Mouse (Mus musculus) cortical plate, adult 2 months (tissue): Measurements from ENCODE around the gene Ipp. TPM values are rescaled to one million over a fixed set of nuclear protein-coding genes. Genes with fewer than 3 reads are reported as not detected.

Experiments
- H3K27ac ChIP-seq: fragments of 200-500 bp; 2 replicates; pipeline ENCODE4 v1.5.1; 2012; ENCODE audit warnings: low read length, control low read depth, inconsistent platforms; ENCODE audit not compliant: insufficient read depth
- H3K4me1 ChIP-seq: fragments of 200-500 bp; 2 replicates; pipeline ENCODE4 v1.6.1; 2011; ENCODE audit warnings: low read length; ENCODE audit not compliant: control insufficient read depth, insufficient read depth
- H3K4me3 ChIP-seq: fragments of 200-500 bp; 2 replicates; pipeline ENCODE4 v1.5.1; 2011; ENCODE audit warnings: mild to moderate bottlenecking, low read length, control low read depth; ENCODE audit not compliant: insufficient read depth
- CTCF ChIP-seq: fragments of 200-500 bp; IDR thresholded peaks from 2 replicates; pipeline ENCODE4 v1.5.1; 2011; ENCODE audit warnings: mild to moderate bottlenecking, control low read depth, low read length; ENCODE audit not compliant: insufficient read depth; ENCODE audit errors: extremely low read depth
- POLR2A ChIP-seq: fragments of 200-500 bp; IDR thresholded peaks from 2 replicates; pipeline ENCODE4 v1.6.1; 2011; ENCODE audit warnings: mild to moderate bottlenecking, low read length, control low read depth; ENCODE audit not compliant: insufficient read depth; ENCODE audit errors: extremely low read depth
- polyA plus RNA-seq: library from polyadenylated mRNA; depleted of rRNA; stranded (reverse); fragments of >200 nt; gene quantifications from 2 replicates; pipeline ENCODE4 v1.2.3, GENCODE M21; 2012

Ipp gene
- polyA plus RNA-seq, 1 experiment = 7.0 TPM

- no peak overlapping the region for H3K27ac ChIP-seq
- H3K4me3 ChIP-seq = no peak overlapping the region
- no peaks in the 10 kb centered on the region; the same call in 1 of the 2 replicates for H3K4me1 ChIP-seq
- TF ChIP-seq CTCF = no peak
- no peak for TF ChIP-seq POLR2A
Observed at GRCm38 (mm10) chr4:116492460-116492859, 14.9 kb upstream of the Ipp start.

GRCm38 (mm10) chr4:116493646-116494045 lies 13.7 kb upstream of the Ipp start:
- Histone ChIP-seq H3K4me3 (no peak overlapping the region), H3K27ac (no peak overlapping the region), H3K4me1 (no peaks in the 10 kb centered on the region; the same call in 1 of the 2 replicates)
- TF ChIP-seq POLR2A (no peak), CTCF (no peak)

- no peak overlapping the region for H3K4me3 ChIP-seq
- H3K27ac ChIP-seq = no peak overlapping the region
- no peaks in the 10 kb centered on the region for H3K4me1 ChIP-seq
- TF ChIP-seq POLR2A = no peak
- TF ChIP-seq CTCF = no peak
Observed at GRCm38 (mm10) chr4:116499978-116500377, 7.4 kb upstream of the Ipp start.

- Histone ChIP-seq H3K27ac (peak overlapping the region; percentile 40; the same call in 1 of the 2 replicates), H3K4me1 (peaks cover 2% of the 10 kb centered on the region; the same call in 1 of the 2 replicates), H3K4me3 (peak overlapping the region; percentile 62)
- no peak for TF ChIP-seq POLR2A
- no peak for TF ChIP-seq CTCF
Observed at GRCm38 (mm10) chr4:116506886-116507424, 394 bp upstream of the Ipp start.

GRCm38 (mm10) chr4:116531109-116531508 lies 23.8 kb downstream of the Ipp start:
- TF ChIP-seq CTCF (no peak), POLR2A (no peak)
- Histone ChIP-seq H3K4me3 (no peak overlapping the region), H3K4me1 (no peaks in the 10 kb centered on the region), H3K27ac (no peak overlapping the region)

GRCm38 (mm10) chr4:116536351-116536750 lies 29.0 kb downstream of the Ipp start:
- TF ChIP-seq POLR2A (no peak), CTCF (no peak)
- no peak overlapping the region for H3K27ac ChIP-seq
- H3K4me3 ChIP-seq = no peak overlapping the region
- no peaks in the 10 kb centered on the region for H3K4me1 ChIP-seq

- no peaks in the 10 kb centered on the region for H3K4me1 ChIP-seq
Observed at GRCm38 (mm10) chr4:116537737-116538136, 30.4 kb downstream of the Ipp start.

GRCm38 (mm10) chr4:116550432-116550831 lies 43.1 kb downstream of the Ipp start:
- TF ChIP-seq POLR2A = no peak
- no peak for TF ChIP-seq CTCF
- Histone ChIP-seq H3K27ac (no peak overlapping the region), H3K4me1 (no peaks in the 10 kb centered on the region), H3K4me3 (no peak overlapping the region)

More at GRCm38 (mm10) chr4:116537737-116538136, 30.4 kb downstream of the Ipp start:
- no peak overlapping the region for H3K27ac ChIP-seq
- TF ChIP-seq POLR2A (no peak), CTCF (no peak)
- no peak overlapping the region for H3K4me3 ChIP-seq

- Histone ChIP-seq H3K4me3 (no peak overlapping the region), H3K4me1 (no peaks in the 10 kb centered on the region), H3K27ac (no peak overlapping the region)
- TF ChIP-seq CTCF = no peak
- TF ChIP-seq POLR2A = no peak
Observed at GRCm38 (mm10) chr4:116553035-116553434, 45.7 kb downstream of the Ipp start.

- H3K4me1 ChIP-seq = no peaks in the 10 kb centered on the region
- TF ChIP-seq POLR2A (peak; percentile 56; the same call in 1 of the 2 replicates), CTCF (no peak)
- peak within 1 kb of the TSS; percentile 89 for H3K27ac ChIP-seq
- H3K4me3 ChIP-seq = peak within 1 kb of the TSS; percentile 98
Observed at GRCm38 (mm10) chr4:116555413-116556300, 48.3 kb downstream of the Ipp start, which contains the start of gene Tmem69. Gene Tmem69, minus strand, starts transcription at chr4:116555936.
